8 mouse cellular contexts compared by ENCODE assay signal in genomic region chr3:138906112-138906880, GRCm38 (mm10).
A peak's percentile ranks its signal among the peaks of the same experiment; 100 is the strongest.
DNase-seq lines count a peak whose midpoint lies in the region; ATAC-seq lines count a peak whose summit lies in the region.

No protein-coding gene starts in this region.

- H3K9me3 ChIP-seq in forebrain, embryonic 13.5 days (replicated peaks), result no peaks in the 10 kb centered on the region
- no peaks in the 10 kb centered on the region for H3K9me3 ChIP-seq in lung, embryonic 16.5 days (ENCODE audit: control insufficient read depth, low read length)

- no peak overlapping the region for H3K4me3 ChIP-seq in forebrain, embryonic 13.5 days
- no peak overlapping the region for H3K4me3 ChIP-seq in lung, embryonic 16.5 days (ENCODE audit: low read length)

- peaks cover 22% of the 10 kb centered on the region for H3K36me3 ChIP-seq in forebrain, embryonic 13.5 days (ENCODE audit: poor library complexity, severe bottlenecking)
- no peaks in the 10 kb centered on the region; the same call in 1 of the 2 replicates for H3K36me3 ChIP-seq in lung, embryonic 16.5 days (ENCODE audit: control insufficient read depth, insufficient read depth, low read length)

- peak; percentile 31 for DNase-seq in MEL-GATA-1-ER (ENCODE audit: extremely low read depth, low read depth)
- peak; percentile 84 for DNase-seq in heart, postnatal 4 days
- DNase-seq in layer of hippocampus, adult 11-12 months (ENCODE audit: low spot score), result peak; percentile 64
- peak; percentile 56 for DNase-seq in retina, adult 2 months (ENCODE audit: low read depth, low spot score)
- DNase-seq in natural killer cell, adult 2 months (ENCODE audit: low spot score in 2 of 2), result no peak

- peak; percentile 68 for ATAC-seq in cerebellum, adult (ENCODE audit: insufficient number of reproducible peaks, low FRiP score, low TSS enrichment)
- ATAC-seq in forebrain, embryonic 13.5 days, result peak; percentile 83
- ATAC-seq in lung, embryonic 16.5 days (ENCODE audit: low read depth), result peak; percentile 87

- H3K27me3 ChIP-seq in forebrain, embryonic 13.5 days, result no peaks in the 10 kb centered on the region
- H3K27me3 ChIP-seq in lung, embryonic 16.5 days (ENCODE audit: control insufficient read depth, insufficient read depth, low read depth, low read length), result no peaks in the 10 kb centered on the region

- no peak overlapping the region for H3K27ac ChIP-seq in forebrain, embryonic 13.5 days
- peak overlapping the region; percentile 79 for H3K27ac ChIP-seq in lung, embryonic 16.5 days (ENCODE audit: low read length)

- no peak overlapping the region for H3K9ac ChIP-seq in forebrain, embryonic 13.5 days
- H3K9ac ChIP-seq in lung, embryonic 16.5 days (ENCODE audit: low read length), result no peak overlapping the region

- peaks cover 6% of the 10 kb centered on the region for H3K4me1 ChIP-seq in forebrain, embryonic 13.5 days
- H3K4me1 ChIP-seq in lung, embryonic 16.5 days (replicated peaks; ENCODE audit: control insufficient read depth, insufficient read depth, low read length), result peaks cover 9% of the 10 kb centered on the region

- no peak overlapping the region for H3K4me2 ChIP-seq in forebrain, embryonic 13.5 days
- no peak overlapping the region for H3K4me2 ChIP-seq in lung, embryonic 16.5 days (ENCODE audit: low read depth, low read length)

- WGBS in forebrain, embryonic 13.5 days, result 34% methylated on average over 17 of the region's 17 CpGs
- 29% methylated on average over 17 of the region's 17 CpGs for WGBS in lung, embryonic 16.5 days

Comparison
In these comparisons a context has a peak if more than half of its experiments do, and no peak if none do; other contexts are left out.
1. DNase-seq: peak in MEL-GATA-1-ER (single experiment), heart, postnatal 4 days (single experiment), layer of hippocampus, adult 11-12 months (single experiment) and retina, adult 2 months (single experiment); none in natural killer cell, adult 2 months (0 of 2).
2. Peak in every context shown above with its lines, with median percentiles within 50 percentile points of each other: ATAC-seq.